Mouse (Mus musculus): Measurements from ENCODE around the gene Pkp4.
"Not testable (repeated sequence)": the region's sequence is repeated elsewhere in the genome, so short reads cannot be mapped to it uniquely, and the experiment has no call there.

Gene Pkp4

DNA sequence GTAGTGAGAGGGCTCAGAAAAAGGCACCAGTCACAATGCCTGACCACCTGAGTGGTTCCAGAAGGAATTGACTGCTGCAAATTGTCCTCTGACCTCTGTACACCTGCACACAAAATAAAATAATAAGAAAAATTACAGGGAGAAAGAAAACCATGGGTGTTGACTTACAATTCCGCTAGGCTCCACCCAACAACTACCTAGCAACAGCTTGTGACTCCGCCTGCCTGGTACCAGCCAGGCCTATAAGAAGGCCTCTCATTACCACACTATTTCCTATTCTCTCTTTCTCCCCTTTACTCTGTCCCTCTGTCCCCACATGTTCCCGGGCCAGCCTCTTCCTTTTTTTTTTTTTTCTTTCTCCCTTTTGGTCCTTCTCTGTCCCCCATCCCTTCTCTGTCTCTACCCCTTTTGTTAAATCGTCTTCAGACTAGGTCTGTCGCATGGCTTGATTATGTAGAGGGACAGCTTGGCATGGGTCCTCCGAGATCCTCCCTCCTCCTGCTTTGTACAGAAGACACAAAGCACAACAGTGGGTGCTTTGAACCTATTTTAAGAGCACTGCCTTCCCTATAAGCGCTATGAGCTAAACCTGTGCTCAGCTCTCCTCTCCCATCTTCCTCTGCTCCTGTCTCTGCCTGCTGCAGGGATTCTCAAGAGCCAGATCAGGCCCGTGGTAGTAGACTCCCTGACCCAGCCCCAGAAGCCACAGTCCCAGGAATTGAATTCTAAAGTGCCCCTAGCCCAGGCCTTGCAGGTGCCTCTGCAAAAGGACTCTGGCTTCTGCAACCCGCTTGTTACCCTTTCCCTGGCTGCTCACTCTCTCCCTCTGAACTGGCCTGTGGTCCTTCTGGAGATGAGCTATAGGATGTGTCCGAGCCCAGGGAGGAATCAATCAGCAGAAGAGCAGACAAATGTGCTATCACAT, 223.5 kb downstream of the Pkp4 start:
- no peak for DNase-seq (ENCODE audit: low spot score)

DNA sequence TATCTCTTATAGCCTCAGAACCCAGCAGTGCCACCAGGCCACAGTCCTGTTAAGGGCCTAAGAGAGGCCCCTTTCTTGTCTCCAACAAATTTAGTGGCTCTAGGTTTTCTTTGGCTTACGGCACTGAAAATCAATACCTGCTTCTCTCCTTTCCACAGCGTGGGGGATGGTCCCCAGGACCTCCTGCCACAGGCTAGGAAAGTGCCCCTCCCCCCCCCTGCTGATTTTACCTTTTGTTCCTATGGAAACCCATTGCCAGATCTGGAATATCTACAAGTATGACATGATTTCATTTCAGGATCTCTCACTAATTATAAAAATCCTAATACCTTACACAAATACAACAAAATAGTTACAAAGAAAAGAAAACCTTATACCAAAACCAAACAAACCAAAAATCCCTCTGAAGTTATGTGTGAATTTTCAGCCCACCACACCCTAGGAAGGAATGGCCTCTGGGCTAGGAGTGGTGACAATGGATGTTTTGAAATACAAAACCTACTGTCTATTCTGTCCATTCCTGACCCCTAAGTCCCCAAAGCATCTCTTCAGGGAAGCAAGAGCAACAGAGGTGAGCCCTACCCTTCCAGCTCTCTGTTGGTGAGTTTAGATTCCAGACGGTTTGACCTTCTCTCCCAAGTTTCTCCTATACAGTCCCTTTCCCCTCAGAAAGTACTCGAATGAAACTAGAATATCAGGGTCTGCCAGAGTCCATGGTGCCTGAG, 224.7 kb downstream of the Pkp4 start:
- DNase-seq (ENCODE audit: low spot score), result no peak

DNA sequence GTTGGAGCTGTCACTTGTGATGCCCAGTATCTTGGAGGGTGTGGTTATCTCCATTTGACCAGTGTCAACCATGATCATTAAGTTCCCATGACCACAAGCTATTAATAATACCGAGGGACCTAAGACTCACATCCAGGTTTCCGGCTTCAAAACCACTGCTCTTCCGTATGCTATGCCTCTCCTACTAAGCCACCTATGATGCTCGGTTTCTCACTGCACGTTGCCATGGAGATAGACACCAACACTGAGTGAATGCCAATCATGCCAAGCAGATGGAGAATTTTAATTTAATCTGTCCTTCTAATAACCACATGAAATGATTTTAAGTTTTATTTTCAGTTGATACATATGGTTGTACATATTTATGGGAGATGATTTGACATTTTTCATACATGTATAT, 229.3 kb downstream of the Pkp4 start:
- DNase-seq (ENCODE audit: low spot score), result no peak

GRCm38 (mm10) chr2:59393177-59393576, 232.5 kb downstream of the Pkp4 start:
- DNase-seq (ENCODE audit: low spot score), result no peak

GRCm38 (mm10) chr2:59394651-59395050, 234.0 kb downstream of the Pkp4 start:
- no peak for DNase-seq (ENCODE audit: low spot score)

DNA sequence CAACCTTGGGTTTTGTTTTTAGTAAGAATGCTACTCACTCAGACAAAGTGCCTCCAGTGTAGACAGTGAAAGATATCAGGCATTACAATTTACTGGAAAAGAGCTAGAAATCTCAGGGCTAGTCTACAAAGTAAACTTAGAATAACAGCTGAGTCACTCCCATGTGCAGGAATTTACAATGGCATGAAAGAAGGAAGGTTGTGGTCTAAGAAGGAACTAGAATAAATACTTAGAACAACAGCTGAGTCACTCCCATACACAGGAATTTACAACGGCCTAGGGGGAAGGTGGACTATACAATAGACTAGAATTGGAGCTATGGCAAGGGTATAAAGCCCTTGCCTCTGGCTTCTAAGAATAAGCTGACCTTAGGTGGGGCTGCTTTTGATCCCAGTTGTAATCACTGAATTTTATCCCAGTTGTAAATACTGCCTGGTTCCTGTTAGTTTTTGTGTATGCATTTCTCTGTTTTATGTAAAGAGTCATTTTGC, 234.6 kb downstream of the Pkp4 start:
- not testable (repeated sequence) for DNase-seq (ENCODE audit: low spot score)

DNA sequence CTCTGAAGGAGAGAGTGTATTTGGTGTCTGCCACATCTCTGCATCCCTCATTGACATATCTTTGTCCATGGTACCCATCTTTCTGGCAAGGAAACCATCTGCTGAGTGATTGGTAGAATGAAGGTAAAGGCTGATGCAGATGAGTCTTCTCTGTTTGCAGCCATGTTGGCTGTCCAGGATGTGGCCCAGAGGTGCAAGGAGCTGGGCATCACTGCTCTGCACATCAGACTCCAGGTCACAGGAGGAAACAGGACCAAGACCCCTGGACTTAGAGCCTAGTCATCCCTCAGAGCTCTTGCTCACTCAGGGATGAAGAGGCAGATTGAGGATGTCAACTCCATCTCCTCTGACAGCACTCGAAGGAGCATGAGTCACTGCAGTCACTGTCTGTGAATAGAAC, 235.9 kb downstream of the Pkp4 start:
- no peak for DNase-seq (ENCODE audit: low spot score)

DNA sequence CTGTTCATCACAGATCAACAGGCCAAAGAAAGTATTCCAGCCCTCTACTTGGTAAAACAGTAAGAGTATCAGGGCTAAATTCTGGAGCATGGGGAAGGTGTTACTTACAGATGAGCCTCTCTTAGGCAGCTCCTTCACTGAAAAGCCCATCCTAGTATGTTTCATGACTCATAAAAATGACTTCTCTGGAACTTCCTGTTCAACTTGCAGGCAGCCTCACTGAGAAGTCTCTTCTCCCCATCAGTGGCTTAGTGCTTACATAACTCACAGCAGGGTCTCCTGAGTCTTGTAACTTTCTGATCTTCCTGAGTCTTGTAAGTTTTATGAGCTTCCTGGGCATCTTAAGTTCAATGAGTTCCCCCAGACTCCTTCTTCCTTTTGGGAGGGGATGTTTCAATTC, 236.9 kb downstream of the Pkp4 start:
- DNase-seq (ENCODE audit: low spot score), result no peak

GRCm38 (mm10) chr2:59400901-59401378, 240.3 kb downstream of the Pkp4 start:
- DNase-seq (ENCODE audit: low spot score), result no peak

GRCm38 (mm10) chr2:59401841-59402461, 241.3 kb downstream of the Pkp4 start:
- DNase-seq (ENCODE audit: low spot score), result no peak

GRCm38 (mm10) chr2:59404022-59404421, 243.4 kb downstream of the Pkp4 start:
- no peak for DNase-seq (ENCODE audit: low spot score)
